In genomic region chr5:132168224-132168623, GRCm38 (mm10) we compare ENCODE assay signal across 29 mouse cellular contexts.
DNase-seq lines count a peak whose midpoint lies in the region; ATAC-seq lines count a peak whose summit lies in the region.
"Had no signal": no experiment of that assay in that cellular context is flagged by ENCODE, and none has a peak within 500 bp of the region (broad histone marks: within the 10 kb centered on the region; RNA-seq: fewer than 3 reads in every experiment).

No protein-coding gene starts in this region.

- no peak overlapping the region for H3K4me3 ChIP-seq in lung, embryonic 16.5 days (ENCODE audit: low read length)
- H3K4me3 ChIP-seq: embryonic facial prominence, embryonic 13.5 days; embryonic facial prominence, embryonic 15.5 days; erythroblast, embryonic 14.5 days; forebrain, embryonic 10.5 days; forebrain, embryonic 12.5 days had no signal

- no peaks in the 10 kb centered on the region for H3K36me3 ChIP-seq in lung, embryonic 16.5 days (ENCODE audit: control insufficient read depth, insufficient read depth, low read length)
- H3K36me3 ChIP-seq: embryonic facial prominence, embryonic 13.5 days; embryonic facial prominence, embryonic 15.5 days; forebrain, embryonic 10.5 days; forebrain, embryonic 12.5 days; G1E had no signal

- no peak overlapping the region for H3K27ac ChIP-seq in lung, embryonic 16.5 days (ENCODE audit: low read length)
- H3K27ac ChIP-seq: embryonic facial prominence, embryonic 13.5 days; embryonic facial prominence, embryonic 15.5 days; forebrain, embryonic 10.5 days; forebrain, embryonic 12.5 days had no signal

- peak; percentile 72; the same call in 1 of the 2 replicates for ATAC-seq in frontal cortex, adult (ENCODE audit: low TSS enrichment)
- peak; percentile 56 for ATAC-seq in lung, embryonic 16.5 days (ENCODE audit: low read depth)
- ATAC-seq: activated CD4-positive, CD25-positive, alpha-beta regulatory T cell, adult 4 months; CD4-positive, CD25-positive, alpha-beta regulatory T cell, adult 4 months; forebrain, embryonic 14.5 days; forebrain, embryonic 16.5 days; Patski had no signal

- no peaks in the 10 kb centered on the region for H3K9me3 ChIP-seq in lung, embryonic 16.5 days (ENCODE audit: control insufficient read depth, low read length)
- H3K9me3 ChIP-seq: embryonic facial prominence, embryonic 13.5 days; embryonic facial prominence, embryonic 15.5 days; forebrain, embryonic 10.5 days; forebrain, embryonic 12.5 days; G1E had no signal

- H3K27me3 ChIP-seq in lung, embryonic 16.5 days (ENCODE audit: control insufficient read depth, insufficient read depth, low read depth, low read length): no peaks in the 10 kb centered on the region
- H3K27me3 ChIP-seq: CH12.LX; embryonic facial prominence, embryonic 13.5 days; embryonic facial prominence, embryonic 15.5 days; forebrain, embryonic 12.5 days; Patski had no signal

- H3K9ac ChIP-seq in lung, embryonic 16.5 days (ENCODE audit: low read length): no peak overlapping the region
- H3K9ac ChIP-seq: embryonic facial prominence, embryonic 13.5 days; embryonic facial prominence, embryonic 15.5 days; forebrain, embryonic 12.5 days had no signal

- no peak for DNase-seq in frontal cortex, postnatal 14 days (ENCODE audit: low spot score in 2 of 2)
- no peak for DNase-seq in lung, postnatal 14 days
- DNase-seq in right cerebral cortex, adult 18-20 months: peak; percentile 17
- DNase-seq in right cerebral cortex, postnatal 4 days: no peak
- DNase-seq: adrenal gland, adult 8-10 months; adrenal gland, postnatal 14 days; adrenal gland, postnatal 36 days; B cell, adult 2 months; cerebellum, adult 11 months; cerebellum, adult 18-20 months; cerebellum, adult 8-10 months; cerebellum, adult 9-11 months; cerebellum, postnatal 14 days; cerebellum, postnatal 36 days; embryo, embryonic 11 days had no signal

- peaks cover 5% of the 10 kb centered on the region; the same call in 1 of the 2 replicates for H3K4me1 ChIP-seq in lung, embryonic 16.5 days (replicated peaks; ENCODE audit: control insufficient read depth, insufficient read depth, low read length)

- 61% methylated on average over 5 of the region's 5 CpGs for WGBS in lung, embryonic 16.5 days

- no peak overlapping the region for H3K4me2 ChIP-seq in lung, embryonic 16.5 days (ENCODE audit: low read depth, low read length)
- H3K4me2 ChIP-seq: embryonic facial prominence, embryonic 13.5 days; embryonic facial prominence, embryonic 15.5 days; forebrain, embryonic 12.5 days had no signal
